ENCODE assay signal across 8 mouse cellular contexts in the genomic region with DNA sequence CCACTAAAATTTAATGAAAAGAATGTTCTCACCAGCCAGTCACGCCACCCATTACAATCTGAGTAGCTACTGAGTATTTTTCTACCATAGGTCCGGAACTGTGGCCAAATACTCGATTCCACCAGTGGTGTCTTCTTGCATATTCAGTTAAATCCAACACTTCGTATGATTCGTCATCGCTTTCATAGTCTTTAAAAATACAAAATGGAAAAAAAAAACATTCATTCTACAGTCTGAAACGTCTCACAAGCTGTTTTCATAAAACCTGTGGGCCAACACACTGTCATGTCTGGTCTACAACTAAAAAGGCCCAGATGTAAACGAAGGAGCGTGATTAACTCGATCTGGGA. TPM values are rescaled to one million over a fixed set of nuclear protein-coding genes. Genes with fewer than 3 reads are reported as not detected.
DNase-seq lines count a peak whose midpoint lies in the region; ATAC-seq and TF ChIP-seq lines count a peak whose summit lies in the region.

No protein-coding gene starts in this region.

- TF ChIP-seq POLR2A in cerebellum, adult 2 months (IDR thresholded peaks at IDR 0.05; ENCODE audit: borderline replicate concordance, insufficient read depth, low read length) = no peak

- WGBS in cerebellum, adult 2 months = 14% methylated on average over 10 of the region's 10 CpGs
- 33% methylated on average over 10 of the region's 10 CpGs for WGBS in neural tube, embryonic 11.5 days
- 34% methylated on average over 10 of the region's 10 CpGs for WGBS in limb, embryonic 15.5 days

- peak overlapping the region; percentile 97 for H3K27ac ChIP-seq in cerebellum, adult 2 months (ENCODE audit: insufficient read depth, low read length)
- peak overlapping the region; percentile 88 for H3K27ac ChIP-seq in neural tube, embryonic 11.5 days (ENCODE audit: low read depth, low read length)
- peak overlapping the region; percentile 86 for H3K27ac ChIP-seq in limb, embryonic 15.5 days

- peak overlapping the region; percentile 67 for H3K4me3 ChIP-seq in cerebellum, adult 2 months (replicated peaks; ENCODE audit: insufficient read depth, low read depth, low read length)
- peak overlapping the region; percentile 35 for H3K4me3 ChIP-seq in neural tube, embryonic 11.5 days (ENCODE audit: low read depth, low read length)
- H3K4me3 ChIP-seq in limb, embryonic 15.5 days = peak overlapping the region; percentile 51

- no peak overlapping the region; the same call in 1 of the 2 replicates for H3K9ac ChIP-seq in neural tube, embryonic 11.5 days (ENCODE audit: low read length)
- H3K9ac ChIP-seq in limb, embryonic 15.5 days = no peak overlapping the region; the same call in 1 of the 2 replicates

- no peak for TF ChIP-seq CTCF in cerebellum, adult 2 months (IDR thresholded peaks at IDR 0.05; ENCODE audit: borderline replicate concordance, insufficient read depth, low read depth, low read length)

- peaks cover 4% of the 10 kb centered on the region; the same call in 1 of the 2 replicates for H3K4me1 ChIP-seq in cerebellum, adult 2 months (ENCODE audit: control insufficient read depth, insufficient read depth, low read length)
- no peaks in the 10 kb centered on the region for H3K4me1 ChIP-seq in neural tube, embryonic 11.5 days (ENCODE audit: control insufficient read depth, insufficient read depth, low read length)
- H3K4me1 ChIP-seq in limb, embryonic 15.5 days = no peaks in the 10 kb centered on the region

- no peaks in the 10 kb centered on the region for H3K36me3 ChIP-seq in neural tube, embryonic 11.5 days (ENCODE audit: control insufficient read depth, insufficient read depth, low read length)
- no peaks in the 10 kb centered on the region for H3K36me3 ChIP-seq in limb, embryonic 15.5 days

- no peaks in the 10 kb centered on the region for H3K9me3 ChIP-seq in neural tube, embryonic 11.5 days (ENCODE audit: control insufficient read depth, low read length)
- H3K9me3 ChIP-seq in limb, embryonic 15.5 days = no peaks in the 10 kb centered on the region

- intact Hi-C loops in left cerebral cortex, postnatal 25 days (cut with DNase I) = loop anchor here (1.0 kb wide), 1 partner anchor 591 kb away; a partner anchor contains a TSS

- H3K4me2 ChIP-seq in neural tube, embryonic 11.5 days (ENCODE audit: low read depth) = peak overlapping the region; percentile 37
- H3K4me2 ChIP-seq in limb, embryonic 15.5 days = peak overlapping the region; percentile 40

- no peak for ATAC-seq in cerebellum, adult (ENCODE audit: insufficient number of reproducible peaks, low FRiP score, low TSS enrichment)
- ATAC-seq in neural tube, embryonic 11.5 days (ENCODE audit: insufficient read depth, low FRiP score, low TSS enrichment) = no peak
- ATAC-seq in limb, embryonic 15.5 days (ENCODE audit: insufficient number of reproducible peaks, low FRiP score, low TSS enrichment, low read depth) = no peak

- no peaks in the 10 kb centered on the region for H3K27me3 ChIP-seq in cerebellum, adult 2 months (ENCODE audit: control insufficient read depth, insufficient read depth, low read length)
- no peaks in the 10 kb centered on the region for H3K27me3 ChIP-seq in neural tube, embryonic 11.5 days (ENCODE audit: control insufficient read depth, insufficient read depth, low read length)
- H3K27me3 ChIP-seq in limb, embryonic 15.5 days = no peaks in the 10 kb centered on the region

- DNase-seq in cerebellum, adult 2 months = no peak
- no peak for DNase-seq in neural tube, embryonic 11.5 days (ENCODE audit: low spot score)
- DNase-seq in neural tube, embryonic 10.5 days (ENCODE audit: extremely low spot score, low spot score) = no peak
- peak; percentile 2 for DNase-seq in yolk sac, embryonic 10.5 days (ENCODE audit: low spot score)
- DNase-seq in left cerebral cortex, postnatal 25 days (ENCODE audit: low spot score in 2 of 2) = no peak
- DNase-seq in spleen, postnatal 4 days (ENCODE audit: low spot score in 2 of 2) = no peak

RNA-seq across cellular contexts. Expression of a gene that starts 0.9 kb away (rescaled TPM):
- polyA plus RNA-seq in cerebellum, adult 2 months (2012; rRNA removed) = 62.2 and 66.0 TPM in 2 replicates
- polyA plus RNA-seq in neural tube, embryonic 11.5 days (2014; fragmentation: Nextera tagmentation; extraction: Ambion mirVana) = 58.7 and 60.9 TPM in 2 replicates
- polyA plus RNA-seq in limb, embryonic 15.5 days (2015; fragmentation: Nextera tagmentation; extraction: Ambion mirVana) = 62.5 and 63.3 TPM in 2 replicates
- 10 to 100 TPM; 37.5 to 38.1 TPM for total RNA-seq in left cerebral cortex, postnatal 25 days (2021)
